Mouse (Mus musculus) bone marrow macrophage, adult 2 months (primary cell): ENCODE measurements around the gene Atp6v1fnb. TPM values are rescaled to one million over a fixed set of nuclear protein-coding genes. Genes with fewer than 3 reads are reported as not detected.
A peak's percentile ranks its signal among the peaks of the same experiment; 100 is the strongest.

Experiments
- H3K27ac ChIP-seq: 2 replicates; pipeline ENCODE4 v1.5.1; 2012; ENCODE audit warnings: low read depth, low read length; ENCODE audit not compliant: insufficient read depth
- H3K4me1 ChIP-seq: 2 replicates; pipeline ENCODE4 v1.6.1; 2012; ENCODE audit warnings: low read length; ENCODE audit not compliant: control insufficient read depth, insufficient read depth
- H3K4me3 ChIP-seq: 2 replicates; pipeline ENCODE4 v1.5.1; 2012; ENCODE audit warnings: mild to moderate bottlenecking, low read length, moderate library complexity; ENCODE audit not compliant: insufficient read depth
- CTCF ChIP-seq: IDR thresholded peaks from 2 replicates; pipeline ENCODE4 v1.5.1; 2012; ENCODE audit warnings: low read depth, mild to moderate bottlenecking, low read length, moderate library complexity
- POLR2A ChIP-seq: IDR thresholded peaks from 2 replicates; pipeline ENCODE4 v1.6.1; 2012; ENCODE audit warnings: mild to moderate bottlenecking, low read depth, low read length, borderline replicate concordance
- polyA plus RNA-seq: library from polyadenylated mRNA; stranded (reverse); fragments of >200 nt; gene quantifications from 2 replicates; pipeline ENCODE4 v1.2.4, GENCODE M21; 2012; ENCODE audit not compliant: missing spikeins, insufficient read depth, insufficient read length

The Atp6v1fnb gene
- polyA plus RNA-seq, 1 experiment, result not detected

DNA sequence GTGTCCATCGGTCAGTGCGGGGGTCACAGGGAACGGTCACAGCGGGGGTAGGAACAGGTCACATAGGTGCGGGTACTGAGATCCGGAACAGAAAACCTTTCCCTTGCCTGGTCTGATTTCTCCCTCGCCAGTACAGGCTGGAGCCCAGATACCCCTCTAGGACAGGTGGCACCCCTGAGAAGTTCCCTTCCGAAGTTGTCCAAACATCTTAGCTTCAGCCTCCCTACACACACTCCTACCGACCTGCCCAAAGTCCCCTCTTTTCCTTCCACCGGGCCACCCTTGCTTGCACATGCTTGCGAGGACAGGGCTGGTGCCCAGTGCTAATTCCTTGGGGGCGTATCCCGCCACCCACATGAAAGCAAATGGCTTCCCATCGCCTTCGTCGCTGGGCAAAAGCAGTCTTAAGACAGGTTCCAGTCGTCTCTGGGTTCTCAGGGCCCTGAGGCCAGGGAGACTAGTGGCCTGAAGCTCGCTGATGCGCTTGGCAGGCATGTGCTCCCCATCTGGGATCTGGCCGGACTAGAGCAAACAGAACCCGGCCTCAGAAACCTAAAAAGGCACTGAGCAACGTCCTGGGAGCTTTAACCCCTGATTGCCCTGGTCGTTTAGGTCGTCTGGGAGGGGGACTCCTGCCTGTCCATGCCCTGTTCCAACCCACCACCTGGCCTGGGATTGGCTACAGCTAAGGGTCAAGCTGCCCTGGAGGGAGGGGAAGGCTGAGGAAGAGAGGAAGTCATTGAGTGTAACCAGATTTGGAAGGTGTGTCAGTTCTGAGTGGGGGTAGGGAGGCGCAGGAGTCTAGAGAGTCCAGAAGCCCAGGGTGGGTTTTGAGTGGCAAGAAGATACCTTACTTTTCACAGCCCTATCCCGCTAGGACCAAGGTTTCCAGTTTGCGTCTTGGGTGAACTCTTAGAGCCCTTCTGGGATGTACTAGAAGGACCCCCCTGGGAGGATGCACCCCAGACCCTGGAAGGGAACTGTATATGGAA, 37.1 kb upstream of the Atp6v1fnb start:
- Histone ChIP-seq H3K4me3 (peak overlapping the region; percentile 56), H3K4me1 (peaks cover 12% of the 10 kb centered on the region), H3K27ac (no peak overlapping the region)
- no peak for TF ChIP-seq CTCF
- no peak for TF ChIP-seq POLR2A

DNA sequence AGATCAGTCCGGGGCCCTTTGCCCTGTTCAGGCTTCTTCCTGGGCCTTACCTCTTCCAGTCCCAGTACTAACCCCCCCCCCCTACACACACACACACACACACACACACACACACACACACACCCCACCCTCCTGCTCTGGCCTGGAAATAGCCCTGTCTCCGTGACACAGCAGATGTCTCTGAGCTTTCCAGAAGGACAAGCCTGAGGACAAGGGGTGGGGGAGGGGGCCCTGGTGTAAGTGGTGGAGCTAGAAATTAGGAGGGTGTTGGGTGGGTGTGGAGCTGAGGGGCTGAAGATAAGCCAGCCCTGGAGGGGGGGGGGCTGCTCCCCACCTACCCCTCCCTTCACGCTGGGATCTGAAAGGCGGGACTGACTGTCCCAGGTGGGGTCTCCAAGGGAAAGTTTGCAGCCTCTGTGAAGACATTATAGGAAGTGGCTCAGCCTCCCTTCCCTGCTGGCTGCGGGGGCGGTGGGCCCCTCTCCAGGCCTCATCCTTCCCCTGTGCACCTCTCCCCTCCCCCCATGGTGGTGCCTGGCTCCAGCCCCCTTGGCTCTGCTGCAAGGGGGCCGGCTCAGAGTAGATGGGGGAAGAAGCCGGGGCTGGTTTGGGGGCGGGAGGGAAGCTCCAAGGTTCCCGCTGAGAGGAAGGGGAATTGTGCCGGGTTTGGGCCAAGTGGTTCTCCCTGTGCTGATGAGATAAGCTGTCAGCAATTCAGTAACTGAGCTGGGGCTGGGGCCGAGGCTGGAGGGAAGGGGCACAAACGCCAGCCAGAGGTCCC, 36.1 kb upstream of the Atp6v1fnb start:
- TF ChIP-seq CTCF, result no peak
- TF ChIP-seq POLR2A, result no peak
- no peak overlapping the region for H3K27ac ChIP-seq
- peaks cover 12% of the 10 kb centered on the region for H3K4me1 ChIP-seq
- no peak overlapping the region for H3K4me3 ChIP-seq

DNA sequence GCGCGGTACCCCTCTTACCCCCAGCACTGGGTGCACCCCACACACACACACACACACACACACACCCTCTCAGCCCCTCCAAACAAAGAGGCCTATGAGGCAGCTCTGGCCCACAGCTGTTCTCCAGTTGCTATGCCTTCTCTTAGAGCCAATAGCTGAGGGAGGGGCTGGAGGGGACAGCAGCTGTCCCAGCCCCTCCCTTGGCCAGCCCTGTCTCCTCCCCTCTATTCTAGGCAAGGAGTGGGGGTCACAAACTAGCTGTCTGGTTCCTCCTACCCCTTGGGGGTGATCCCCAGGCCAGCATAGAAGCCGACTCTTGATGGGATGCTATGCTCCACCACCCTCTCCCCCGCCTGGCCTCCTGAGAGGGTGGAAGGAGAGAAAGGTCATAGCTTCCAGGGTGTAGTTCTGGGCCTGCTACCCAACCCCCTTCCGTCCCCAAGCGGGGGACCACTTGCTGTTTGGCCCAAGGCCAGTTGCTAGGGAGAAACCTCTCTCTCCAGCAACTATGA, 35.2 kb upstream of the Atp6v1fnb start:
- no peak for TF ChIP-seq POLR2A
- TF ChIP-seq CTCF, result no peak
- no peak overlapping the region for H3K4me3 ChIP-seq
- no peak overlapping the region for H3K27ac ChIP-seq

DNA sequence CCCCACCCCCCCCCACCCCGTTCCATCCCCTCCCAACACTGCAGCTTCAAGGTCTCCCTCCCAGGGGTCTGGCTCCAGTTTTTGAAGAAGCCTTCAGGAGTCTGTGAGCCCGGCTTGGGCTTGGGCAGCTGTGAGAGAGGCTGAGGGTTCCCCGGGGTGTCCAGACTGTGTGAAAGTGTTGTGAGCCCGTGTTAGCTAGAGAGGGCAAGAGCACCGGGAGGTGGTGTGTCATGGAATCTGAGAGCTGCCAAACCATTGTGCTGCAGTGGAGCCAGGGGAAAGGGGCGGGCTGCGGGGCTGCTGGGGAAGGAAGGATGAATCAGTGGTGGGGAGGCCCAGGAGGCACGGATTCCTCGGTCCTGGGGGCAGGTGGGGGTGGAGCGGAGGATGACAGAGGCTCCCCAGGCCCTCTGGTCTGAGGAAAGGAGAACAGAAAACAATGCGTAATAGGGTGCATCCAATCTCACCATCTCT, 34.7 kb upstream of the Atp6v1fnb start:
- no peak overlapping the region for H3K27ac ChIP-seq
- no peak overlapping the region for H3K4me3 ChIP-seq
- TF ChIP-seq POLR2A (no peak), CTCF (no peak)
- H3K4me1 ChIP-seq, result 0 out of 2 replicates have a peak, but pooled peaks cover 5% of the 10 kb centered on the region

More for the DNA sequence above, 35.2 kb upstream of the Atp6v1fnb start:
- H3K4me1 ChIP-seq, result peaks cover 6% of the 10 kb centered on the region; the same call in 1 of the 2 replicates

DNA sequence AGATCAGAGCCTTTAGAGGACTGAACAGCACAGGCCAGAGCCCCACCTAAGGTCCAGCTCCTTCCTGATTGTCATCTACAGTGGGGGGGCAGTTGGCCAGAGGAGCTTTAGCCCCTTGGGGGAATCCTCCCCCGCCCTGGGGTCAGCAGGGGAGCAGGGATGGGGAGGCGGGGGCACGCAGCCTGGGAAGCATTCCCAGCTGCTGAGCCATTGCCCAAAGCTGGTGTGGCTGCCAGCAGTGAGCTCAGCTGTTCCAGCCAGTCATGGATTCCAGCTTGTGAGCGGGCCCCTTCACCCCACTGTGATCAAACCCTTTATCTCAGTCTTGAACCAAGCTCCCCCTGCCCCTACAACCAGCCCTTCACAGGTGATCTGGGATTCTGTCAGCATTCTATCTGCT, 32.0 kb upstream of the Atp6v1fnb start:
- TF ChIP-seq POLR2A, result no peak
- TF ChIP-seq CTCF, result no peak

DNA sequence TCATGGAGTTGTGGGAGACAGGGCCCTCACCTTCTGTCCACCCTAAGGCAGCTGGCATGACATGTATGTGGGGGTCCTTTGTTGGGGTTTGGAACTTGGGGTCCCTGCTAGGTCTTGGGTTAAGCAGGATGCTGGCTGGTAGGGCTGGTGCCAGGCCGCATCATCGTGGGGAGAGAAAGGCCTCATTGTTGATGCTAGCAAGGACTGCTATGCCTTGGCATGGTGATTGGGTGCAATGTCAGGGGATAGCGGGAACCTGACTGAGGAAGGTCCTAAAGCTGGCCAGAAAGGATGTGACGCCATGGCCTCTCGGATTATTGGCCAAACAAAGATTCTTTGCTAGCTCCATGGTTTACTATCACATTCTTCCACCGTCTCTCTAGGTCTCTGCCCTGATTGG, 31.4 kb upstream of the Atp6v1fnb start:
- no peak for TF ChIP-seq CTCF
- no peak for TF ChIP-seq POLR2A
- Histone ChIP-seq H3K4me3 (no peak overlapping the region), H3K4me1 (no peaks in the 10 kb centered on the region), H3K27ac (no peak overlapping the region)

More for the DNA sequence above, 32.0 kb upstream of the Atp6v1fnb start:
- H3K4me3 ChIP-seq, result no peak overlapping the region
- no peak overlapping the region for H3K27ac ChIP-seq
- 0 out of 2 replicates have a peak, but pooled peaks cover 4% of the 10 kb centered on the region for H3K4me1 ChIP-seq

DNA sequence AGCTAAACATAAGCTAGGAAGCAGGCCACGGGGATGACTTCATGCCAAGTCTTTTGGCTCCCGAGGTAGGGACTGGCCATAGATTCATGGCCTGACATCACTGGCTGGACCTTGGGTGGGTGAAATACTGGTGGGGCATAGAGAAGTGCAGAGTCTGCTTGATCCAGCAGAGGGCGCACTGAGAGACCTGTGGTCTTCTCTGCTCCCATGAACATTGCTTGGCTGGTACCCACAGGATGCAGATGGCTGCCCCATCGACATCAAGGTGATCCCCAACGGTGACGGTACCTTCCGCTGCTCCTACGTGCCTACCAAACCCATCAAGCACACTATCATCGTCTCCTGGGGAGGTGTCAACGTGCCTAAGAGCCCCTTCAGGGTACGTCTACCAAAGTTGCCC, 26.5 kb upstream of the Atp6v1fnb start:
- H3K4me3 ChIP-seq, result no peak overlapping the region
- H3K4me1 ChIP-seq, result no peaks in the 10 kb centered on the region
- TF ChIP-seq POLR2A (no peak), CTCF (peak; percentile 69)

DNA sequence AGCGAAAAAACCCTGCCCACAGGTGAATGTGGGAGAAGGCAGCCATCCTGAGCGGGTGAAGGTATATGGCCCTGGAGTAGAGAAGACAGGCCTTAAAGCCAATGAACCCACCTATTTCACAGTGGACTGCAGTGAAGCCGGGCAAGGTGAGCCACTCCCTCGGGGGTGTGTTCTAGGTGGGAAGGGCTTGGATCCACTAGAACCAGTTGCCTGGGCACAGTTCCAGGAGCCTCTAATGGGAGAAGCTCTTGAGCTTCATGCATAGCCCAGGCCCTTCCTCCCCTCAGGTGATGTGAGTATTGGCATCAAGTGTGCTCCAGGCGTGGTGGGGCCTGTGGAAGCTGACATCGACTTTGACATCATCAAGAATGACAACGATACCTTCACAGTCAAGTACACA, 25.9 kb upstream of the Atp6v1fnb start:
- Histone ChIP-seq H3K27ac (no peak overlapping the region), H3K4me3 (no peak overlapping the region), H3K4me1 (no peaks in the 10 kb centered on the region)
- no peak for TF ChIP-seq CTCF
- no peak for TF ChIP-seq POLR2A

More for the DNA sequence above, 26.5 kb upstream of the Atp6v1fnb start:
- H3K27ac ChIP-seq, result no peak overlapping the region

DNA sequence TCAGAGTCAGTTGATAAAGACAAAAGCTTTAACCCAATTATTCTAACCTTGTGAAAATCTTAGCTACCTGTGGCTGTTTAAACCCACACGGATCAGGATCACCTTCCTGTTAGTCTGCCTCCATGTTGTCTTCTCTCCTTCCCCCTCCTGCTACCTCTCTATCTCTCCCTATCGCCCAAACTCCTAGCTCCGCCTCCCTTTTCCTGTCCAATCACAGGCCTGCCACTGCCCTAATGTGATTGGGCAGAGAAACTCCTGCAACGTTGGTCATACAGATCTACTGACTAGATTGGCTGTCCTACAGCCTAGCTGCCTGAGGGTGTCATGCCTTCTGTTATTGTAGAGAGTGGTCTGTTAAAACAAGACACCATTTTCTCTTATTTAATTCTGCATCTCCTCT, 21.4 kb upstream of the Atp6v1fnb start:
- no peak for TF ChIP-seq CTCF
- TF ChIP-seq POLR2A, result no peak
- Histone ChIP-seq H3K4me3 (no peak overlapping the region), H3K27ac (no peak overlapping the region)

DNA sequence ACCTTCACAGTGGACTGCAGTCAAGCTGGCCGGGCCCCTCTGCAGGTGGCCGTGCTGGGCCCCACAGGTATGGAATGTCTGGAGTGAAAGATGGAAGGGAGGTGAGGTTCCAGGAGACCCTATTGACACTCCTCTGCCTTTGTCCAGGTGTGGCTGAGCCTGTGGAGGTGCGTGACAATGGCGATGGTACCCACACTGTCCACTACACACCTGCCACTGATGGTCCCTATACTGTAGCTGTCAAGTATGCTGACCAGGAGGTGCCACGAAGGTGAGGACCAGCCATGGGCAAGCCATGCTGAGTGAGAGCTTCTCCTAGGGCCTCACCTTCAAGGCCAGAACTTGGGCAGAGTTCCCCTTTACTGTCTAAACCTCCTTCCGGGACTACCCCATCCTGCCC, 20.6 kb upstream of the Atp6v1fnb start:
- Histone ChIP-seq H3K4me3 (no peak overlapping the region), H3K4me1 (no peaks in the 10 kb centered on the region), H3K27ac (no peak overlapping the region)
- no peak for TF ChIP-seq CTCF
- TF ChIP-seq POLR2A, result no peak

More for the DNA sequence above, 21.4 kb upstream of the Atp6v1fnb start:
- H3K4me1 ChIP-seq, result no peaks in the 10 kb centered on the region
